Mouse (Mus musculus): ENCODE data around the gene Chid1.

DNA sequence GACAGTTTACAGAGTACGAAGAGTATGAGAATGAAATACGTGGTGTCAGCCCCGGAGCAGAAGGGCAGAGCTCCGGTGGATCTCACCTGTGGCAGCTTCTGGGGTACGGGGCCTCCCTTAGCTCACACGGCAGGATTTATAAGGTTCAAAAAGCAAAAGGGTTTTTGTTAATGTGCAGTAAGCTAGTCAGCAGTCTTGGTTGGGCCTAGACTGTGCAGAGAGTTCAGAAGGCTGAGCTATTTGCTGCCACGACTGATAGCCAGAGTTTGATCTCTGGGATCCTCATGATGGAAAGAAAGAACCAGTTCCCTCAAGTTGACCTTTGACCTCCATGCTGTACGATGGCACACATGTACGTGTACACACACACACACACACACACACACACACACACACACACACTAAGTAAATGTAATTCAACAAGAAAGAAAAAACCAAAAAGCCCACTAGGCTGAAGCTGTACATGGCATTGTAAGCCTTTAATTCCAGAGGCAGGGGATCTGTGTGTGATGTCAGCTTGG, 29.7 kb upstream of the Chid1 start:
- TF ChIP-seq CTCF (IDR thresholded peaks at IDR 0.05; ENCODE audit: low read depth, low read length): no peak
- TF ChIP-seq POLR2A (IDR thresholded peaks at IDR 0.05; ENCODE audit: extremely low read depth, insufficient read depth, low read length): no peak
